Mouse (Mus musculus): ENCODE data around the gene Fars2.
"Not testable (repeated sequence)": the region's sequence is repeated elsewhere in the genome, so short reads cannot be mapped to it uniquely, and the experiment has no call there.

The Fars2 gene

DNA sequence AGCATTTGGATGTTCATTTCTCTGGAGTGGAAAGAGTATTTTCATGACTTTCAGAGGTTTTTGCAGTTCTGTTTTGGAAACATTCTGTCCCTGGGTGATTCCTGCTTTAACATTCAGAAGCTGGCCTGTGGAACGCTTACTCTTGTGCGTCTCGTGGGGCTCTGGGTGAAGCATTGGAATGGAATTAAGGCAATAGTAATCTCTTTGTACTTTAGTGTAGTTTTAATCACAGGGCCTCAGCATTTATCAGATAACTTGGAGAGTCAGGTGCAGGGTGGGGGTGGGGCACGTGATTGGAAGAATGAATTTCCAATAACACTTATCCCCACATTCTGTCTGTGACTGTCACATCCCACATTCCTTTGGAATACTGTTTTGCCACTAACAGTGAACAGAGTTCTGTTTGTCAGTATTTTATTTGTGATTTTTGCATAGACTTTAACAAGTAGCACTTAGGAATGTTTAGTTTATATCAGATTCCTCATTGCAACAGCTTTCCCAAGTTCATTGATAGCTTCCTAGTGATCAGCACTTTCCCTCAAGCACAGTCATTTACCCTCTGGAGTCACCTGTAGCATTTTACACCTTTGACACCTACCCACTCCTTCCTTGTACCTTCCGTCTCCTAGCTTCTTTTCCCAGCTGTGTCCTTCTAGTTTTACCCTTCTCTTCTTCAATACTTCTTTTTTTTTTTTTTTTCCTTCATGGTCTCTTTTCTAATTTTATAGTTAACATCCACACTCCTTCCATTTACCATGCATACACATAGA, 23.2 kb downstream of the Fars2 start:
- DNase-seq (ENCODE audit: low read depth, low spot score), result no peak

DNA sequence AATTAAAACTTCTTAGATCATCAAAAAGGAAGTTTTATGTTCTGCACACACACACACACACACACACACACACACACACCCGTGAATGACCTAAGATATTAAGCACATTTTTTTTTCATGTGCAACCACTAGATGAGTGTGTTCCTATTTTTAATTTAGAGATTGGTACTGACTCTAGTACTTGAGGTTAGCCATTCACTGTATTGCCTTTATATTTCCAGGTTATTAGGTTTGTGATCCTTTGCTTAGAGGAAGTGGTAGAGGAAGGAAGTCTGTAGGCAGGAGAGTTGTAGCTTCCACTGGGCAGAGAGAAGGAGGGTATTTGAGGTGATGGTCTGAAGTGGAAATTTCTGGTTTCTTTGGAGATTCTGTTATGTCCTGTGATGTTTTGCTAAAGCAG, 28.4 kb downstream of the Fars2 start:
- no peak for DNase-seq (ENCODE audit: low read depth, low spot score)

DNA sequence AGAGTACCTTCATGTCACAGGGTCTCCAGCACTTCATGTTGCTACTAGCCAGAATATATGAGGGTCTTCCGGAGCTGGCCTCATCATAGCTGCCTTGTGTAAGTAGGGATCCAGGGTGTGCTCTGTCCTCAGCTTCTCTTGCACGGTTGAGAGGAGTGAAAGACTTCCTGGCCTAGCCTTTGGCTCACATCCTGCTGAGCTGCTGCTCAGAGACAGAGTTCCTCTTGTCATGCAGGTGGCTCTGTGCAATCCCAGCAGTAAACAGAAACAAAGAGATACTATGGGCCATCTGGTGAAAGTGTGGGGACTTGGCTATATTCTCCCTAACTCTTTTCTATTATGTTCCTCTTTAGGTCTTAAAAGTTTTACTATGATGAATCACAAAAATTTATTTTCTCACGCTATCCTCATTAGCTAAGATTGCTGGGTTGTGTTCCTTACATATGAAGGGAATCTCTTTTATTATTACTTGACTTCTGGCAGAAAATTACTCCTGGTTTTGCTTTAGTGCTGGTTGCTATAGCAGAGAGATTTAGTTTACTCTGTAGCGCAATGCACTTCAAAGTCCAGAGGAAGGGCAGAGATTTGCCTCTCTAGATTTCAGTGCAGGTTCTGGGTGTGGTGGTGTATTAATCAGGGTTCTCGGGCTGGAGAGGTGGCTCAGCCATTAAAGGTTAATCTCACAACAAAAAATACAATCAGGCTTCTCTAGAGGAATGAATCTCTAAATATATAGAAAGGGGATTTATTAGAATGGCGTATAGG, 32.1 kb downstream of the Fars2 start:
- DNase-seq (ENCODE audit: low read depth, low spot score), result no peak

DNA sequence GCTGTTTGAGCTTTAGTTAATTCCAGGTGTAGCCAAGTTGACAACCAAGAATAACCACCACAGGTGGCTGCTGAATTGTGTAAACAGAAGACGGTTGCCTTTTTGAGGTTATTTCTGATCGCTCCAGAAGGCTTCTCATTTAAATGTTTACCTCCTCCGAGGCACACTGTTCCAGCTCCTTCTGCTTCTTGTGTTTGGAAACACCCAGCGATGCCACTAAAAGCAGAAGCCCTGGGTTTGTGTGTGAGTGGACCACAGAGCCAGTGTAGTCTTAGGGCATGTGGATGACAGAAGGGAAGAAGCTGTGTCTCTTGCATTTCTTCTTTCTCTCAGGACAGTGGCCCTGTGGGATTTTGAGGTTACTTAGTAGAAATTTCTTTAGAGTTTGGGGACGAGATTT, 33.1 kb downstream of the Fars2 start:
- no peak for DNase-seq (ENCODE audit: low read depth, low spot score)

DNA sequence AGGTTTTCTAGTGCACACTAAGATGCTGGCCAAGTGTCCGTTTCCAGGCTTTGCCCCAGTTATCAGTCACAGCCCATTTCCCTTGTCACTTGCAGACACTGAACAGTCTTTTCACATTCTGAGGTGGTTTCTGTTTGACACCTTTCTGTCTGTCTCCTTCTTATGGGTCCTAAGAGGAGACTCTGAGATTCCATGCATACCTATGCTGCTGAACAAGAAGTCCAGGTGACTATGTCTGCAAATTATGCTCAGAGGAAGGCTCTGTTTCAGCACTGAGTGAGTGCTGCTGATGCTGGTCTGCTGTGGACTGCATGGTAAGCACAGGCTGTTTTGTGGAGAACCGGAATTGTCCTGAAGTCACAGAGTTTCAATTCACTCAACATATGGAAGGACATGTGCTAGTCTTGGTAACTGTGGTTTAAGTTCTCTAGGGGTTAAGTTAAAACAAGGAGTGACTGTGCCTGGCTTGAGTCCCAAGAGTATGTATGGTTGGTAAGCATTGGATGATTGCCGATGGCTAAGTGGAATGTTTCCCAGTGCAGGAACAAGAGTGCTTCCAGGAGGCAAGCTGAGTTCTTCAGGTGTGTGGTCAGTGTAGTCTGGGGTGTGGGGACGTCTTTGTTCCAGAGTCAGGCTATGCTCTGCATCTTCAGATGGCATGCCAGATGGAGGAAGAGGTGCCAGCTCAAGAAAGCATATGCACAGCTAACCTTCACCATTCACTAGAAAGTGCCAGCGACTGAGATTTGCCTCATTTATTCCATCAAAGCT, 35.7 kb downstream of the Fars2 start:
- DNase-seq (ENCODE audit: low read depth, low spot score), result no peak

DNA sequence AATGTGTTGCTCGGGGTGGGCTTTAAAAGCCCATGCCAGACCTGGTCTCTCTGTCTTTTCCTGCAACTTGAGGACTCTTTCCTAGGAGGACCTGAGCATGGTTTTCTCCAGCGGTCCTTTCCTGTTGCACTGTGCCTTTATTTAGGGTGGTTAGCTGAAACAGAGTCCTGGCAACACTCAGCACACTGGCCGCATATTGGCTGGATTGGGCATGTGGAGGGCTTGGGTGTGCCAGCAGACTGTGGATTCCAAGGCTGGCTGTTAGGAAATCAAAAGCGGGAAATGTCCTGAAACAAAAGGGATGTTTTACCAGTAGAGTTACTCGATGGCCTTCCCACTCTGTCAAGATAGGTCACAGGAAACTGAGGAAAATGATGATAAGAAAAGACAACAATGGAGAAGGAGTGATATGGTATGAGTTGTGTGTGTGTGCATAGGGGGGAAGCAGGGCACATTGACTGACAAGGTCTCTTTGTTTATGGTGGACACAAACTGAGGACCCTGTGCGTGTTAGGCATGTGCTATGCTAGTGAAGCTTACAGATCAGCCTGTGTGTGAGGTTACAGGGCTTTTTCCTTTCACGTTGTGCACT, 39.2 kb downstream of the Fars2 start:
- DNase-seq (ENCODE audit: low read depth, low spot score), result no peak

DNA sequence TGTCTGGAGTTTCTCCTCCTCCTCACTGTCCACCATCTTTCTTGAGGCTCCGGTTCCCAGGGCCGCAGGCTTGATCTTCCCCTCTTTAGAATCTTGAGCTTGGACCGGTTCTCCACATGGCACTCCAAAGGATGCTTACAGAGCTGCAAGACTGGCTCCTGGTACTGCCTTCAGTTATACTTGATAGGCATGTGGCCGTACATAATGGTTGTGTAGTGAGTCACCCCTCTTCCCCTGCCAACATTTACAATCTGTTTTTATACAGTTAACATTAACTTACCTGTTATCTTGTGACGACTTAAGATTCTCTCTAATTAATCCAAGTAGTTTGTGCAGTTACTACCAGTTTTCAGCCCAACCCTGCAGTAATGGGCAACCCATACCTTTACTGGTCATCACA, 46.2 kb downstream of the Fars2 start:
- DNase-seq (ENCODE audit: low read depth, low spot score), result no peak

DNA sequence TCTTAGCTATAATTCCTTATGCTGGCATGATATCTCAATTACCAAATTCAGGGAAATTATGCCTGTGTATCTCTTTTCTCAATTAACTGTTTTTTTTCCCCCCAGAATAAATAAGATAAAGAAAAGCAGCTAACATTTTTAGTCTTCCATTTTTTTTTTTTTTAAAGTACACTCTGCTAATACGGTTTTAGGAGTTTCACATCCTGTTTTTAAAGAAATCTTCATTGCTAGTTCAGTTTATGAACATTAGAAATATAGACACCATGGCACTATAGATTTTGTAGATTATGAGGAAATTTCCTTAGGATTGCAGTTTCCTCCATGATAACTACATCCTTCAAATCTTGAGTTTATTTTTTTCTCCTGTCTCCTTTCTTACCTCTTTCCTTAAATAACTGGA, 46.7 kb downstream of the Fars2 start:
- no peak for DNase-seq (ENCODE audit: low read depth, low spot score)

DNA sequence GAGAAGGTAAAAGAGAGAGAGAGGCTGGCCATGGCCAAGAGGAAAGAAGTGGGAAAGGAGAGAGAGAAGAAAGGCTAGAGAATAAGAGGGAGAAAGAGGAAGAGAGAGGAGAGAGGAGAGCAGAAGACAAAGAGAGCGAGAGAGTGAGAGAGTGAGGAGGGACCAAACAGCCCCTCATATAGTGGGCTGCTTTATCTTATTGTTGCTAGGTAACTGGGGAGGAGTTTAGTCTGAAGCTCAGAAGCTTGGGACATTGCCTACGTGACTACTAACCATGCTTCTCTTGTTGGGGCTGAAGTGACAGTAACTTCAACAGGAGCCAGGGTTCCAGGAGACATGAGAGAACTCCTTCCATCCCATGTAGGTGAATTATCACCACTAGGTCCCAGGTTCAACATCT, 55.8 kb downstream of the Fars2 start:
- not testable (repeated sequence) for DNase-seq (ENCODE audit: low read depth, low spot score)

DNA sequence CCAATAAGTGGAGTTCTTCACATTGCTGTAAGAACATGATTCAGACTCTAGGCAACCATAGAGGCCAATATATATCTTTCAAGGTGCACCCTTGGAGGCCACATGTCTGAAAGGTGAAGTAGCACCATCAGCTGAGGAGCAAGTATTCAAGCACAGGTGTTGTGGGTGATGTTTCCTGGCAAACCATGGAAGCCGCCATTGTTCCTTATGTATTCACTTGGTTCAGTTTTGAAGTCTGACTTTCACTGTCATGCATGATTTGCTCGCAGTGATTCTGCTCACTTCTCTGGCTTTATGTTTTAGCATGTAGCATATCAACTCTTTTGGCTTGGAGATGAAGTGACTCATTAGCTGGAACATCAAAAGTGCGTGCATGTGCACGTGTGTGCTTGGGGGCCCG, 56.9 kb downstream of the Fars2 start:
- DNase-seq (ENCODE audit: low read depth, low spot score), result no peak

DNA sequence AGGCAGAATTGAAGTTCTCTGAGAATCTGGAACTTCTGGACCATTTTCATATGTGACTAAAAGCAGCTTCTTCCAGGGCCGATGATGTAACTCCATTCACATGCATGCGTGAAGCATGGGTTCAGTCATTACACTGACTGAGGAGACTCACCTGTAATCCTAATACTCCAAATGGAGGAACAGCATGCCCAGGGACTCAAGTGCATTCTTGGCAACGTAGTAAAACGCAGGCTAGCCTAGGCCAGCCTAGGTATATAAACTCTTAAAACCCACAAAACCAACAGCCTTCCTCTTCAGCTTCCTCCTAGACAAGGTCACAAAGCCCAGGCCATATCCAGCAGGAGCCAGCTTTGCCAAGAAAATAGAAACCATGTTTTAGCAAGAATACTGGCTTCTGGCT, 57.6 kb downstream of the Fars2 start:
- no peak for DNase-seq (ENCODE audit: low read depth, low spot score)

DNA sequence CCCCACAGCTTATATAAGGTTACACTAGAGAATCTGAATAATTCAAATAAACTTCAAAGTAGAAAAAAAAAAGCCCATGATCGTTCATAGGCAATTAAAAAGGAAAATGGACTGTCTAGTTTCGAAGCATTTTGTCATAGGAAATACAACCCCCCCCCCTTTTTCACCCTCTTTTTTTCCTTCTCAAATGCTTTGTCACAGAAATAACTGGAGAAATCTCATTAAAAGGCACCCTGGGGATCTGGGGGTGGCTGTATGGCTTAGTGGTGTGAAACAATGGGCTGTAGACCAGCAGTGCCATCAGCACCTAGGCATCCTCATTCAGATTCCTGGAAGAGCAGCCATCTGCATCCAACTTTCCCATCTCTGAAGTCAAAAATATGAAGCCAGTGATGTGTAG, 64.0 kb downstream of the Fars2 start:
- DNase-seq (ENCODE audit: low read depth, low spot score), result no peak

DNA sequence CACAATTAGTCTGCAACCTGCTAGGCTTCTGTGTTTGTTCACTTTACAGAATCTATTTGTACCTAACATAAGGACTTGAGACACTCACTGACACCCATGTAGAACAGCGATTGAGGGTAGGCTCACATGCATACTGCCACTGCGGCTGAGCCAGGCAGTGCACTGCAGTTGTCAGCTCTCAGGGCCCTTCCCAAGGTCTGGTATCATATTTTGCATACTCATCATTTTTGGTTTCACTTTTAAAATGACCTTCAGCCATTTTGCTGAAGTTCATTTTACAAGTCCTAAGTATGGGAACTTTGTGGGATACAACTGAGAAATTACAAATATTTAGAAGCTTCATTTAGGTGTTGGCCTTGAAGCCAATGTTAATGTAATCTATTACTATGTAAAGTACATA, 73.4 kb downstream of the Fars2 start:
- DNase-seq (ENCODE audit: low read depth, low spot score), result no peak

DNA sequence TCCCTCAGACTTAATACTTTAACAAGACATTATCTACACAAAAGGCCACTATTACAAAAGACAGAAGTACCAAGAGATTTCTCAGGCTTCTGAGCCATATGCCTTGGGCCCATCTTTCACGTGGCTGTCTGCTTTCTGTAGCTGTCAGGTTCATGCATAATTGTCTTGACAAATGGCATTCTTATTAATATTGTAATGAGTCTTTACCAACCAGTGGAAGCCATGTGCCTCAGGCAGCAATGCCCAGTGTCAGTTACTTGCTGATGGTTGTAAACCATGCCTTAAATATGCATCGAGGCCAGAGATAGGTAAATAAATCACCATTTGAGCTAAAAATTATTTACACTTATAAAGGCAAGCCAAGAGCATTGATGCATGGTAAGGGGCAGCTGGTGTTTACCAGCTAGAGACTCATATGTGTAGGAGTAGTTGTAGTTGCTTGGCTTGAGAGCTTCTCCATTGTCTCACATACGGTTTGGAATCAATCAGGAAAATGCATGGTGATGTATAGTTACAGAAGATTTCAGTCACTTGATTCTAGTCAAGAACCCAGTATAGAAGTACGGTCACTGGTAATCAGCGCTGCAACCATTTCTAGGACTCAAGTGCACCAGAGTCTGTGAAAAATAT, 76.4 kb downstream of the Fars2 start:
- no peak for DNase-seq (ENCODE audit: low read depth, low spot score)

DNA sequence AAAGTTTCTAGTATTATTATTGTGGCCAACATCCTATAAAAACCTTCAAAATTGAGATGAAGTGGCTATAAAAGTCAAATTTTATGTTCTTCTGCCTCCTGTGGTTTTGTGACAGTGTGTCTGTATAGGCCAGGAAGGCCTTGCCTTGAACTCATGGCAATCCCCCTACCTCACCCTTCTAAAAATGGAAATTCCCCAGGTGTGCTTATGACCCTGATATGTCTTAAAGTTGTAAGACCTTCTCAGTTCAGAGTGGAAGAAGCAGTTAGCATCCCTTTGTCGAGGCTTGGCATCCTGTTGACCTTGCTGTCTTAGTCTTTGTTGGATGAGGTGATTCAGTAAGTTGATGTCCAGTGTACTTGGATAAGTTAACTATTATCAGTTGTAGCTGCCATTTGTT, 82.1 kb downstream of the Fars2 start:
- no peak for DNase-seq (ENCODE audit: low read depth, low spot score)

DNA sequence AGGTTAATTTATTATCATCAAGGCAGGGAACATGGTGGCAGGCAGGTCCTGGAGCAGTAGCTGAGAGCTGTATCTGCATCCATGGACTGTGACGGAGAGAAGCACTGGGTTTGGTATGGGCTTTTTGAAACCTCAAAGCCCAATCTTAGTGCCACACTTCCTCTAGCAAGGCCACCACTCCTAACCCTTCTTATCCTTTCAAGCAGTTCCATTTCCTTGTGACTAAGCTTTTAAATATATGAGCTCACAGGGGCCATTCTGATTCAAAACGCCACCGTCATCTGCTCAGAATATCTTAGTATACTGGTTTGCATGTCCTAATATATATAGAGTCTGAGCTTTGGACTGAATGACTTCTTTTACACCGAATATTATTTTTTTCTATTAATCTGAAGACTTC, 83.2 kb downstream of the Fars2 start:
- no peak for DNase-seq (ENCODE audit: low read depth, low spot score)

DNA sequence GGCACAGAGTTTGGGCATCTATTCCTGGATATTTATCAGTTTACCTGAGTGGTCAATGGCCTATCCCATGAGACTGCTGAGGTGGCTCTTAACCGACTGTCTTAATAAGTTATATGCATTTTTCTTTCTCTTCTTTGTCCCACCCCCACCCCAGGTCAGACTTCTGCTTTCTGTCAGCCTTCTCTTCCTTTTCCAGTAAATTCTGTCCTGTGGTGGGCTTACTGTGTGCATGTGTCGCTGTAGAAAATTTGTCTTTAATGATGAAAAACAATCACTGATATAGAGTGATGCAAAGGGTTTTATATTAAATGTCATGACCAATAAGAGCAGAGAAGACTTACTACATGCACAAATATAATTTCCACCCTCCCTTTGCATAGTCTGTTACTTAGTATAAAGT, 85.3 kb downstream of the Fars2 start:
- no peak for DNase-seq (ENCODE audit: low read depth, low spot score)

DNA sequence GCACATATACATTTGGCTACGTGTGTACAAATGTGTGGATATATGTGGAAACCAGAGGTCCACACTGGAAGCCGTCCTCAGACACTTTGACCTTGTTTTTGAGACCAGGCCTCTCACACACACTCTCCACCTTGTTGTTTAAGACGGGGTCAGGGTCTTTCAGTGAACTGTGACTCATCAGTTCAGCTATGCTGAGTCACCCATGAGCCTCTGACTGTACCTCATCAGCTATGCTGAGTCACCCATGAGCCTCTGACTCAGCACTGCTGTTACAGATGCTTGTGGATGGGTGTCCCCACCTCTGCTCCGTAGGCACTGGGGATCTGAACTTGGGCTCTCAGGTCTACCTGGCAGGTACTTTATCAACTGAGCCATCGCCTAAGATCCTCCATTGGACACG, 85.8 kb downstream of the Fars2 start:
- peak; percentile 43 for DNase-seq (ENCODE audit: low read depth, low spot score)

DNA sequence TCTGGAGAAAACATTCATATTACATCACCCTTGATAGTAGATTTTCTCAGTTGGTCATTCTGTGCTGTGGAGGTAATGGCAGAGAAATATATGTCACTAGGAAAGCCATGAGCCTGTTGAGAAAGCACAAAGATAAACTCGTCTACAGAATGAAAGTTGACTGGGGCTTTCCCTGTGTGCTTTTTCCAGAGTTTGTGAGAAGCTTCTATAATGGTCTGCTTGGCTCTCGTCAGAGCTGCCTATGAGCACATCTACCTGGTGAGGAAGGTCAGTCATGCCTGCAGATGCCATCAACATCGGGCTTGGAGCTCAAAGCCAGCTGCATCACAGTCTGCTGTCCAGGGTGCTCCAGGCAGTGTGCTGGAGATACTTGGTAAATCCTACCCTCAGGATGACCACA, 87.1 kb downstream of the Fars2 start:
- DNase-seq (ENCODE audit: low read depth, low spot score), result no peak

DNA sequence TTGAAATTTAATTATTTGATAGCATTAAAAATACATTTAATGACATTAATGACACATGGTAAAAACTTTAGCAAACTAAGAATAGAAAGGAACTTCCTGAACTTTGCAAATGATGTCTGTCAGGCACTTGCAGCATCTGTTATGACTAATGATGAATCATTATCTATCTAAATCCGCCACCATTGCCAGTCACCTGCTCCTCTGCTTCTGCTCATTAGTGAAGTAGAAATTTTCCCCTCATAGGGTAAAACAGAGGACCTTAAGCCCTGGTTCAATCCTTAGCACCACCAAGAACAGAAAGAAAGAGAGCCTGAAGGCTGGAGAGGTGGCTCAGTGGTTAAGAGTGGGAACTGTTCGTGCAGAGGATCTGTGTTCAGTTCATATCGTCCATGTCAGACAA, 93.8 kb downstream of the Fars2 start:
- DNase-seq (ENCODE audit: low read depth, low spot score), result no peak

DNA sequence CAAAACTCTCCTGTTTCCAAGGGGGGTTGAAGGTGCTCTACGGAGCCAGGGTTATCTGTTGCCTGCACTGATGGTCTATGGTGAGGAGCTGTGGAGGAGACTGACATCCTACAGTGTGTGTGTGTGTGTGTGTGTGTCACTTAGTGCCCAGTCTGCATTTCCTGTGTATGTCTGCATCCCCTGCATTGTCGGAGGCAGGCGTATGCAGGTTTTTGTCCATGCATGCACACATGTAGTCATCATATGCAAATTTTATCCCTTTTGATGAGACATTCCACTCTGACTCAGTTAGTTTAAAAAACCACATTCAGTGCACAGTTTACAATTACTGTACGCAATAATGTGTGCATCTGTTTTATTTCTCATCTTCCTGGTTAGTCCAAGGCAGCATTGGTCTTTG, 96.8 kb downstream of the Fars2 start:
- DNase-seq (ENCODE audit: low read depth, low spot score), result no peak

DNA sequence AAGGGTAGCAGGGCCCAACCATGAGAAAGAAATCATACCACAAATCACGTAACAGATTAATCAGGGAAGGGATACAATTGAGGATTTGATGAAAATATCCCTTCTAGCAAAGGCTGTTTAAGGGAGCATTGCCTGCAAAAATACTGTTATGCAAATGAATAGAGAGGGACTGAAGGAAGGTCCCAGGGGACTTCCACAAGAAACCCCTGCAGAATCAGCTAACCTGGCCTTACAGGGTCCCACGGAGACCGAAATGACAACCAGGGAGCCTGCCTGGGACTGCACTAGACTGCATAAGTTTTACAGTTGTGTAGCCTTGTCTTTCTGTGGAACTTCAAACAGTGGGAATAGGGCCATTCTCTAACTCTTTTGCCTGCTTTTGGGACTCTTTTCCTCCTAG, 98.8 kb downstream of the Fars2 start:
- DNase-seq (ENCODE audit: low read depth, low spot score), result no peak

All from WW6 (cell line).